Mouse (Mus musculus): ENCODE measurements around the gene Atp2b4. TPM values are rescaled to one million over a fixed set of nuclear protein-coding genes. Genes with fewer than 3 reads are reported as not detected.

Gene Atp2b4
- polyA plus RNA-seq (2016; fragmentation: Nextera tagmentation; extraction: Ambion mirVana): 14.1 and 15.0 TPM in 2 replicates

GRCm38 (mm10) chr1:133800948-133801393 is at the start of gene Atp2b4:
Gene Atp2b4 (minus strand): TSS chr1:133801041.
- Histone ChIP-seq H3K36me3 (no peaks in the 10 kb centered on the region), H3K4me2 (replicated peaks) (peak within 1 kb of the TSS; percentile 93), H3K4me1 (peaks cover 27% of the 10 kb centered on the region), H3K4me3 (peak within 1 kb of the TSS; percentile 62), H3K9me3 (no peaks in the 10 kb centered on the region), H3K27ac (peak within 1 kb of the TSS; percentile 69), H3K9ac (peak within 1 kb of the TSS; percentile 54), H3K27me3 (no peaks in the 10 kb centered on the region)
- WGBS: under 1% methylated on average over 16 of the region's 16 CpGs
- peak; percentile 85 for ATAC-seq (ENCODE audit: insufficient number of reproducible peaks, insufficient read depth, low FRiP score, low TSS enrichment)

GRCm38 (mm10) chr1:133844734-133845133 is 43.9 kb upstream of the Atp2b4 start:
- Histone ChIP-seq H3K9me3 (no peaks in the 10 kb centered on the region), H3K9ac (no peak overlapping the region), H3K27me3 (no peaks in the 10 kb centered on the region), H3K36me3 (no peaks in the 10 kb centered on the region), H3K27ac (no peak overlapping the region), H3K4me3 (no peak overlapping the region), H3K4me1 (peaks cover 34% of the 10 kb centered on the region), H3K4me2 (replicated peaks) (no peak overlapping the region)
- no peak for ATAC-seq (ENCODE audit: insufficient number of reproducible peaks, insufficient read depth, low FRiP score, low TSS enrichment)
- WGBS: 16% methylated on average over 9 of the region's 9 CpGs

- H3K4me1 ChIP-seq: peaks cover 34% of the 10 kb centered on the region
- no peaks in the 10 kb centered on the region for H3K36me3 ChIP-seq
- no peaks in the 10 kb centered on the region for H3K27me3 ChIP-seq
- no peak overlapping the region for H3K4me2 ChIP-seq (replicated peaks)
- H3K9me3 ChIP-seq: no peaks in the 10 kb centered on the region
- no peak overlapping the region for H3K4me3 ChIP-seq
- ATAC-seq (ENCODE audit: insufficient number of reproducible peaks, insufficient read depth, low FRiP score, low TSS enrichment): no peak
- H3K9ac ChIP-seq: no peak overlapping the region
- H3K27ac ChIP-seq: no peak overlapping the region
- WGBS: 90% methylated on average over 6 of the region's 6 CpGs
Measured at GRCm38 (mm10) chr1:133843900-133844299, 43.1 kb upstream of the Atp2b4 start.

GRCm38 (mm10) chr1:133843370-133843769 is 42.5 kb upstream of the Atp2b4 start:
- H3K9ac ChIP-seq: no peak overlapping the region
- H3K9me3 ChIP-seq: no peaks in the 10 kb centered on the region
- H3K4me1 ChIP-seq: peaks cover 34% of the 10 kb centered on the region
- H3K4me3 ChIP-seq: no peak overlapping the region
- H3K36me3 ChIP-seq: no peaks in the 10 kb centered on the region
- H3K27me3 ChIP-seq: no peaks in the 10 kb centered on the region
- H3K4me2 ChIP-seq (replicated peaks): no peak overlapping the region
- 39% methylated on average over 4 of the region's 4 CpGs for WGBS
- H3K27ac ChIP-seq: no peak overlapping the region
- no peak for ATAC-seq (ENCODE audit: insufficient number of reproducible peaks, insufficient read depth, low FRiP score, low TSS enrichment)

- 0 out of 2 replicates have a peak overlapping the region, but pooled peaks have one; percentile 46 for H3K27ac ChIP-seq
- 57% methylated on average over 11 of the region's 11 CpGs for WGBS
Measured at GRCm38 (mm10) chr1:133842074-133842725, 41.4 kb upstream of the Atp2b4 start.

GRCm38 (mm10) chr1:133841171-133841926 is 40.5 kb upstream of the Atp2b4 start:
- Histone ChIP-seq H3K9me3 (no peaks in the 10 kb centered on the region), H3K36me3 (no peaks in the 10 kb centered on the region), H3K4me2 (replicated peaks) (no peak overlapping the region), H3K4me1 (peaks cover 31% of the 10 kb centered on the region), H3K27ac (0 out of 2 replicates have a peak overlapping the region, but pooled peaks have one; percentile 46), H3K27me3 (no peaks in the 10 kb centered on the region), H3K9ac (no peak overlapping the region), H3K4me3 (no peak overlapping the region)
- 71% methylated on average over 15 of the region's 15 CpGs for WGBS
- no peak for ATAC-seq (ENCODE audit: insufficient number of reproducible peaks, insufficient read depth, low FRiP score, low TSS enrichment)

More at GRCm38 (mm10) chr1:133842074-133842725, 41.4 kb upstream of the Atp2b4 start:
- no peak overlapping the region for H3K4me2 ChIP-seq (replicated peaks)
- H3K9me3 ChIP-seq: no peaks in the 10 kb centered on the region
- no peak overlapping the region for H3K4me3 ChIP-seq
- ATAC-seq (ENCODE audit: insufficient number of reproducible peaks, insufficient read depth, low FRiP score, low TSS enrichment): no peak; the same call in 1 of the 2 replicates
- H3K9ac ChIP-seq: no peak overlapping the region
- no peaks in the 10 kb centered on the region for H3K27me3 ChIP-seq
- H3K4me1 ChIP-seq: peaks cover 34% of the 10 kb centered on the region
- no peaks in the 10 kb centered on the region for H3K36me3 ChIP-seq

- H3K27ac ChIP-seq: no peak overlapping the region
- 50% methylated on average over 12 of the region's 12 CpGs for WGBS
- peaks cover 29% of the 10 kb centered on the region for H3K4me1 ChIP-seq
- H3K4me3 ChIP-seq: no peak overlapping the region
- no peaks in the 10 kb centered on the region for H3K36me3 ChIP-seq
- no peak overlapping the region for H3K4me2 ChIP-seq (replicated peaks)
- no peak overlapping the region for H3K9ac ChIP-seq
- ATAC-seq (ENCODE audit: insufficient number of reproducible peaks, insufficient read depth, low FRiP score, low TSS enrichment): no peak
- no peaks in the 10 kb centered on the region for H3K27me3 ChIP-seq
- H3K9me3 ChIP-seq: no peaks in the 10 kb centered on the region
Measured at GRCm38 (mm10) chr1:133840530-133840929, 39.7 kb upstream of the Atp2b4 start.

- no peak overlapping the region for H3K27ac ChIP-seq
- peaks cover 14% of the 10 kb centered on the region for H3K4me1 ChIP-seq
- no peaks in the 10 kb centered on the region for H3K27me3 ChIP-seq
- ATAC-seq (ENCODE audit: insufficient number of reproducible peaks, insufficient read depth, low FRiP score, low TSS enrichment): no peak
- H3K9ac ChIP-seq: no peak overlapping the region
- no peak overlapping the region for H3K4me3 ChIP-seq
- WGBS: 89% methylated on average over 6 of the region's 6 CpGs
- H3K9me3 ChIP-seq: no peaks in the 10 kb centered on the region
- no peak overlapping the region for H3K4me2 ChIP-seq (replicated peaks)
- no peaks in the 10 kb centered on the region for H3K36me3 ChIP-seq
Measured at GRCm38 (mm10) chr1:133834309-133834708, 33.5 kb upstream of the Atp2b4 start.

- Histone ChIP-seq H3K36me3 (no peaks in the 10 kb centered on the region), H3K9ac (no peak overlapping the region), H3K4me3 (no peak overlapping the region), H3K4me1 (peaks cover 18% of the 10 kb centered on the region), H3K9me3 (no peaks in the 10 kb centered on the region), H3K27ac (no peak overlapping the region), H3K27me3 (no peaks in the 10 kb centered on the region), H3K4me2 (replicated peaks) (no peak overlapping the region)
- WGBS: 35% methylated on average over 5 of the region's 5 CpGs
- ATAC-seq (ENCODE audit: insufficient number of reproducible peaks, insufficient read depth, low FRiP score, low TSS enrichment): no peak
Measured at GRCm38 (mm10) chr1:133832781-133833180, 31.9 kb upstream of the Atp2b4 start.

- H3K4me1 ChIP-seq: peaks cover 26% of the 10 kb centered on the region
- 58% methylated on average over 7 of the region's 7 CpGs for WGBS
- no peak overlapping the region for H3K4me3 ChIP-seq
- H3K36me3 ChIP-seq: no peaks in the 10 kb centered on the region
- no peak overlapping the region; the same call in 1 of the 2 replicates for H3K27ac ChIP-seq
- ATAC-seq (ENCODE audit: insufficient number of reproducible peaks, insufficient read depth, low FRiP score, low TSS enrichment): no peak
- 0 out of 2 replicates have a peak, but pooled peaks cover 1% of the 10 kb centered on the region for H3K27me3 ChIP-seq
- H3K4me2 ChIP-seq (replicated peaks): no peak overlapping the region
- no peaks in the 10 kb centered on the region for H3K9me3 ChIP-seq
- H3K9ac ChIP-seq: no peak overlapping the region
Measured at GRCm38 (mm10) chr1:133826193-133826592, 25.4 kb upstream of the Atp2b4 start.

- Histone ChIP-seq H3K9ac (no peak overlapping the region), H3K4me1 (peaks cover 29% of the 10 kb centered on the region), H3K36me3 (no peaks in the 10 kb centered on the region), H3K27ac (no peak overlapping the region; the same call in none of the 2 replicates), H3K9me3 (no peaks in the 10 kb centered on the region), H3K4me3 (no peak overlapping the region), H3K4me2 (replicated peaks) (no peak overlapping the region), H3K27me3 (0 out of 2 replicates have a peak, but pooled peaks cover 4% of the 10 kb centered on the region)
- 17% methylated on average over 8 of the region's 8 CpGs for WGBS
- ATAC-seq (ENCODE audit: insufficient number of reproducible peaks, insufficient read depth, low FRiP score, low TSS enrichment): peak; percentile 80
Measured at GRCm38 (mm10) chr1:133825543-133825942, 24.7 kb upstream of the Atp2b4 start.

GRCm38 (mm10) chr1:133825140-133825539 is 24.3 kb upstream of the Atp2b4 start:
- Histone ChIP-seq H3K36me3 (no peaks in the 10 kb centered on the region), H3K4me2 (replicated peaks) (no peak overlapping the region), H3K4me1 (peaks cover 31% of the 10 kb centered on the region), H3K9me3 (no peaks in the 10 kb centered on the region), H3K9ac (no peak overlapping the region), H3K27me3 (peaks cover 7% of the 10 kb centered on the region; the same call in 1 of the 2 replicates), H3K4me3 (no peak overlapping the region), H3K27ac (no peak overlapping the region; the same call in 1 of the 2 replicates)
- ATAC-seq (ENCODE audit: insufficient number of reproducible peaks, insufficient read depth, low FRiP score, low TSS enrichment): no peak
- whole genome bisulfite sequencing: 70% methylated on average over 2 of the region's 2 CpGs
